Mouse (Mus musculus): Measurements from ENCODE around the gene Acbd5. TPM values are rescaled to one million over a fixed set of nuclear protein-coding genes. Genes with fewer than 3 reads are reported as not detected.

Acbd5 gene
- polyA plus RNA-seq, 1 experiment from 2014 or later, result 34.1 TPM

DNA sequence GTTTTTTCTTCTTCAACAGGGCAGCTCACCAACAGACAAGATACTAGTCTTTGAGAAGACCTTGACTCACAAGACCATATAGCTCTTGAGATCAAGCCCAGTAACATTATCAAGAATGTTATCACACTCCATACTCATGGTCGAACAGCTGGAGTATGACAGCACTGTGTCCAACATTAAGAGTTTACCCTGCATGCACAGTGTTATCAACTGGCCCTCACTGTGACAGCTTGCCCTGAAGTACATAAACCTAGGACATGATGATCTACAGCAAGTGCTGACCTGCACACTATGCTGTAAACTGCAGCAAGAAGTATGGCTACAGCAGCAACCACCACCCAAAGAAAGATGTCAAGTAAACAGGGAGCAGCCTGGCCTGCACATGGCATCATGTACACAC is 41.6 kb upstream of the Acbd5 start:
- Histone ChIP-seq H3K36me3 (ENCODE audit: insufficient read depth, low read length) (no peaks in the 10 kb centered on the region), H3K9ac (replicated peaks; ENCODE audit: low read depth) (no peak overlapping the region), H3K27ac (ENCODE audit: low read length) (no peak overlapping the region), H3K4me3 (ENCODE audit: low read depth, low read length) (no peak overlapping the region), H3K4me1 (ENCODE audit: insufficient read depth, low read depth, low read length) (peaks cover 5% of the 10 kb centered on the region; the same call in 1 of the 2 replicates), H3K9me3 (ENCODE audit: low read length) (no peaks in the 10 kb centered on the region), H3K4me2 (replicated peaks; ENCODE audit: low read depth, low read length) (no peak overlapping the region), H3K27me3 (replicated peaks; ENCODE audit: insufficient read depth, low read length) (no peaks in the 10 kb centered on the region)
- ATAC-seq (no peak), DNase-seq (ENCODE audit: low spot score) (no peak)
- TF ChIP-seq EP300 (IDR thresholded peaks at IDR 0.05) (no peak), CTCF (IDR thresholded peaks at IDR 0.05) (no peak)
- WGBS, result 76% methylated on average over 1 of the region's 1 CpGs

DNA sequence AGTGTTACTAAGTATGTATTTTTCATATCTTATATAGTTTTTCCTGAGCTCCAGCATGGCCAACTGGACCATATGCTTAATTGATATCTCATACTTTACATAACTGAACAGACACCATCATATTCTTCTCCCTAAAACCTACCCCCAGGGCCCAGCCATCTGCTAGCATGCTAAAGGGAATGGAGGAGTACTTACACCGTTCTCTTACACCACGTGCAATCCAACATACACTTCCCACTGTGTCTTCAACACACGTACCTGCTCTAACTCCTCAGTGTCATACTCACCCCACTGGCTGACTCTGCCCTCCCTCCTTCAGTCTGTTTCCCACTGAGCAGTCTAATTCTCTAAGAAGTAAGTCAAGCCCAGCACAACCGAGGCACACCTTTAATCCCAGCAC is 39.1 kb upstream of the Acbd5 start:
- H3K4me1 ChIP-seq (ENCODE audit: insufficient read depth, low read depth, low read length), result no peaks in the 10 kb centered on the region
- ATAC-seq (no peak), DNase-seq (ENCODE audit: low spot score) (no peak)
- H3K9ac ChIP-seq (replicated peaks; ENCODE audit: low read depth), result no peak overlapping the region
- no peaks in the 10 kb centered on the region for H3K9me3 ChIP-seq (ENCODE audit: low read length)
- H3K27me3 ChIP-seq (replicated peaks; ENCODE audit: insufficient read depth, low read length), result no peaks in the 10 kb centered on the region
- H3K27ac ChIP-seq (ENCODE audit: low read length), result no peak overlapping the region
- H3K4me3 ChIP-seq (ENCODE audit: low read depth, low read length), result no peak overlapping the region
- TF ChIP-seq EP300 (IDR thresholded peaks at IDR 0.05) (no peak), CTCF (IDR thresholded peaks at IDR 0.05) (no peak)
- no peak overlapping the region for H3K4me2 ChIP-seq (replicated peaks; ENCODE audit: low read depth, low read length)
- WGBS, result 87% methylated on average over 4 of the region's 4 CpGs
- H3K36me3 ChIP-seq (ENCODE audit: insufficient read depth, low read length), result no peaks in the 10 kb centered on the region

DNA sequence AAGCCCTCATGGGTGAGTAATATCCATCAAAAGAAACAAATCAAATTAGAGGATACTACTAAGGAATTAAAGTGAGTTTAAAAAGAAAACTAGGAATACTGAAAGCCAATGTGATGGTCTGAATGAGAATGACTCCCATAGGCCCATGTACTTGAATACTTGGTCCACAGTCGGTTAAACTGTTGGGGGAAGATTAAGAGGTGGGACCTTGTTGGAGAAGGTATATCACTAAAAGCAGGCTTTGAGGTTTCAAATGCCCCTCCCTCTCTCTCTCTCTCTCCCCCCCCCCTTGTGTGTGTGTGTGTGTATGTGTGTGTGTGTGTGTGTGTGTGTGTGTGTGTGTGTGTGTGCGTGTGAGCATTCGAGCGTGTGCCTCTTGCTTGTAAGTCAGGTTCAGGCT is 37.3 kb upstream of the Acbd5 start:
- Histone ChIP-seq H3K36me3 (ENCODE audit: insufficient read depth, low read length) (no peaks in the 10 kb centered on the region), H3K4me2 (replicated peaks; ENCODE audit: low read depth, low read length) (no peak overlapping the region), H3K9ac (replicated peaks; ENCODE audit: low read depth) (no peak overlapping the region), H3K27ac (ENCODE audit: low read length) (no peak overlapping the region), H3K9me3 (ENCODE audit: low read length) (no peaks in the 10 kb centered on the region), H3K4me3 (ENCODE audit: low read depth, low read length) (no peak overlapping the region), H3K27me3 (replicated peaks; ENCODE audit: insufficient read depth, low read length) (no peaks in the 10 kb centered on the region), H3K4me1 (ENCODE audit: insufficient read depth, low read depth, low read length) (no peaks in the 10 kb centered on the region)
- ATAC-seq (no peak), DNase-seq (ENCODE audit: low spot score) (no peak)
- WGBS, result 96% methylated on average over 4 of the region's 4 CpGs
- TF ChIP-seq EP300 (IDR thresholded peaks at IDR 0.05), result no peak
- TF ChIP-seq CTCF (IDR thresholded peaks at IDR 0.05), result no peak

DNA sequence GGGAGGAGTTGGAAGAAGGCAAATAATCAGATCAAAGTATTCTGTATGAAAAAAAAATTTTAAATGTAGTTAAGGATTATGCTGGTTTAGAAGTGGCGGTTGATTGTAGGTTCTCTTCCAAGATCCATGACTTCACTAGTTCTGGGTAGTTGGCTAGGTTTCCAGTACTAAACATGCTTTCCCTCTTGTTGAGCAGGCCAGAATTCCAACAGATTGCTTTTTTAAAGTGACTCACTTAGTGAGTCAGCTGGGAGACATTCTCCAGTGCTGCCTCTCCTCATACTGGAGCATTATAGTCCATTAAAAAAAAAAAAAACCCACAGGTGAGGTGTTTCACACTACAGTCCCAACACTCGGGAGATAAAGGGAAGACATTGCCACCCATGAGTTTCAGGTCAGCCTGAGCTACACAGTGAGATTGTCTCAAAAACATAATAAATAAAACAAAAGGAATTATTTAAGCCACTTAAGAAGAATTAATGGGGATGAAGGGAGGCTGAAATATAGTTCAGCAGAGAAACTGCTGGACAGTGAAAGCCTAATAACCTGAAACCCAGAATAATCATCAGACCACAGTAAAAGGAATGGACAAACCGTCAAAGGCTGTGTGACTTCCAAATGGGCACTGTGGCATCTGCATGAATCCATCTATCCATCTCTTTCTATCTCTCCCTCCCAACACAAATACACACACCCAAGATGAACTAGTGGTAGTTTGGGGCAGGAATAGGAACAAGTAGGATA is 33.1 kb upstream of the Acbd5 start:
- H3K9ac ChIP-seq (replicated peaks; ENCODE audit: low read depth), result no peak overlapping the region
- H3K9me3 ChIP-seq (ENCODE audit: low read length), result no peaks in the 10 kb centered on the region
- H3K36me3 ChIP-seq (ENCODE audit: insufficient read depth, low read length), result no peaks in the 10 kb centered on the region
- ATAC-seq, result peak; percentile 46
- no peaks in the 10 kb centered on the region for H3K27me3 ChIP-seq (replicated peaks; ENCODE audit: insufficient read depth, low read length)
- H3K4me3 ChIP-seq (ENCODE audit: low read depth, low read length), result no peak overlapping the region
- peak; percentile 79 for DNase-seq (ENCODE audit: low spot score)
- TF ChIP-seq CTCF (IDR thresholded peaks at IDR 0.05), result no peak
- TF ChIP-seq EP300 (IDR thresholded peaks at IDR 0.05), result peak; percentile 72
- 0 out of 2 replicates have a peak overlapping the region, but pooled peaks have one; percentile 29 for H3K27ac ChIP-seq (ENCODE audit: low read length)
- 66% methylated on average over 3 of the region's 3 CpGs for WGBS
- no peak overlapping the region for H3K4me2 ChIP-seq (replicated peaks; ENCODE audit: low read depth, low read length)
- H3K4me1 ChIP-seq (ENCODE audit: insufficient read depth, low read depth, low read length), result peaks cover 8% of the 10 kb centered on the region; the same call in 1 of the 2 replicates

DNA sequence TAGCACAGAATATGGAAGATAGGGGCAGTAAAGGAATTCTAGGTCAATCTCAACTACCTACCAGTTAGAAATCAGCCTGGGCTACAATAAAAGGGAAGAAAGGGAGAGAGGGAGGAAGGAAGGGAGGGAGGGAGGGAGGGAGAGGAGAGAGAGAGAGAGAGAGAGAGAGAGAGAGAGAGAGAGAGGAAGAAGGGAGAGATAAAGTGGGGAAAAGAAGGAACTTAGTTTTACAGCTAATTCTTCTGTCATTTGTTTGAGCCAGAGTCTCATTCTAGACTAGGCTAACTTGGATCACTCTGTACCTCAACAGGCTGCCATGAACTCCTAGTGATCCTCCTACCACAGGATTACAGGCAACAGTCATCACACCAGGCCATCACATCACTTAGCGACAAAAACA is 32.5 kb upstream of the Acbd5 start:
- no peak for TF ChIP-seq EP300 (IDR thresholded peaks at IDR 0.05)
- Histone ChIP-seq H3K36me3 (ENCODE audit: insufficient read depth, low read length) (no peaks in the 10 kb centered on the region), H3K4me1 (ENCODE audit: insufficient read depth, low read depth, low read length) (peaks cover 8% of the 10 kb centered on the region; the same call in 1 of the 2 replicates), H3K27me3 (replicated peaks; ENCODE audit: insufficient read depth, low read length) (no peaks in the 10 kb centered on the region), H3K4me3 (ENCODE audit: low read depth, low read length) (no peak overlapping the region), H3K9ac (replicated peaks; ENCODE audit: low read depth) (no peak overlapping the region), H3K27ac (ENCODE audit: low read length) (0 out of 2 replicates have a peak overlapping the region, but pooled peaks have one; percentile 29), H3K9me3 (ENCODE audit: low read length) (no peaks in the 10 kb centered on the region), H3K4me2 (replicated peaks; ENCODE audit: low read depth, low read length) (no peak overlapping the region)
- 91% methylated on average over 1 of the region's 1 CpGs for WGBS
- DNase-seq (ENCODE audit: low spot score) (no peak), ATAC-seq (no peak)

DNA sequence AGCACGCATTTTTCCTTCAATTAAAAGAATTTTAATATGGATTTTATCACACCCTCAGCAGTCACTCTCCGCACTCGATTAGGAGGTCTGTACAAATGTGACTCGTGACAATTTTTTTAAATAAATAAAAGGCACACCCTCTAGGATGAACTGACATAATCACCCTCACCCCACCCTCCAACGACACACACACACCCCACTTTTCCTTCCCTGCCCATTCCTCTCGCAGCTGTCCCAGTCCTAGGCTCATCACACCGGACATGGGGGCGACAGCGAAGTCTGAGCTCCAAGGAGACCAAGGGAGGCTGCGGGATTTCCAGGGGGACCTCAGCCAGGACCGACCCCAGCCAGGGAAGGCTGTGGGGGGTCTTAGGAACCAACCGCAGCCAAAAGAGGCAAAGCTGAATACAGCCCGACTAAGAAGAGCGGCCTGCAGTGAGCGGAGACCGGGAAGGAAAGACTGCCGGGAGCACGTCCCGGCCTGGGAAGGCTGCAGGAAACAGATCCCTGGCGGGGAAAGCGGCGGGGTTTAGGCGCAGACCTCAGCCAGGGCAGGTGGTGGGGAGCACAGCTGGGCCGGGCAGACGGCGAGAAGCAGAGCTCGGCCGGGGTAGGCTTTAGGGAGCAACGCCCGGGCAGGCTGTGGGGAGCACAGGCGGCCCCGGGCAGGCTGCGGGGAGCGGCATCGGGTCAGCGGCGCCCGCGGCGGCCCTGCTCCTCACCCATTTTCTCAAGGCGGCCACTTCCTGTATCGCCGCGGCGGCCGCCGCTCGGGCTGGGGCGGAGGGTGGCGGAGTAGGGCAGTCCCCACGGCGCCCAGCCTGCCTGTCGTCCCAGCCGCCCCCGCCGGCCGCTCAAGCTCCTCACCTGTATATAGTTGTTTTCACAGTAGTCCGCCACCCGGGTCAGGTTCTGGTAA is 28.6 kb upstream of the Acbd5 start:
- Histone ChIP-seq H3K27me3 (replicated peaks; ENCODE audit: insufficient read depth, low read length) (no peaks in the 10 kb centered on the region), H3K4me1 (ENCODE audit: insufficient read depth, low read depth, low read length) (peaks cover 8% of the 10 kb centered on the region; the same call in 1 of the 2 replicates), H3K9me3 (ENCODE audit: low read length) (no peaks in the 10 kb centered on the region), H3K27ac (ENCODE audit: low read length) (peak overlapping the region; percentile 99), H3K9ac (replicated peaks; ENCODE audit: low read depth) (peak overlapping the region; percentile 98), H3K36me3 (ENCODE audit: insufficient read depth, low read length) (no peaks in the 10 kb centered on the region), H3K4me2 (replicated peaks; ENCODE audit: low read depth, low read length) (peak overlapping the region; percentile 69), H3K4me3 (ENCODE audit: low read depth, low read length) (peak overlapping the region; percentile 99)
- WGBS, result under 1% methylated on average over 36 of the region's 59 CpGs
- ATAC-seq, result peak; percentile 76
- TF ChIP-seq CTCF (IDR thresholded peaks at IDR 0.05), result no peak
- no peak for TF ChIP-seq EP300 (IDR thresholded peaks at IDR 0.05)
- DNase-seq (ENCODE audit: low spot score), result peak; percentile 76
